Mouse (Mus musculus): ENCODE data around the gene Zc3h12a. TPM values are rescaled to one million over a fixed set of nuclear protein-coding genes. Genes with fewer than 3 reads are reported as not detected.

The Zc3h12a gene
- polyA plus RNA-seq, 1 experiment, result 5.9 TPM

- no peak overlapping the region for H3ac ChIP-seq (ENCODE audit: control insufficient read depth, insufficient read length)
- no peaks in the 10 kb centered on the region for H3K36me3 ChIP-seq (ENCODE audit: control insufficient read depth, insufficient read depth)
- no peaks in the 10 kb centered on the region for H3K27me3 ChIP-seq (ENCODE audit: control insufficient read depth, insufficient read depth, insufficient read length)
- TF ChIP-seq CEBPB (IDR thresholded peaks at IDR 0.05; ENCODE audit: insufficient read depth, poor library complexity, severe bottlenecking), result no peak
- no peak for TF ChIP-seq E2F4 (IDR thresholded peaks at IDR 0.05; ENCODE audit: insufficient read depth)
- no peak overlapping the region for H3K4me3 ChIP-seq
- H3K4me2 ChIP-seq (ENCODE audit: low read depth), result no peak overlapping the region
- no peaks in the 10 kb centered on the region for H3K79me2 ChIP-seq (ENCODE audit: control insufficient read depth, insufficient read depth)
These were observed 35.1 kb upstream of the Zc3h12a start for GRCm38 (mm10) chr4:125162701-125163100.

- TF ChIP-seq TCF3 (IDR thresholded peaks at IDR 0.05; ENCODE audit: insufficient read length, low read depth) (no peak), TCF12 (IDR thresholded peaks at IDR 0.05; ENCODE audit: insufficient read depth, poor library complexity, severe bottlenecking) (no peak), USF1 (IDR thresholded peaks at IDR 0.05; ENCODE audit: low read depth) (no peak), MYOG (IDR thresholded peaks at IDR 0.05; ENCODE audit: control insufficient read depth in 1 of 3, insufficient read depth in 1 of 3, insufficient read length in 2 of 3, low read depth in 2 of 3) (no peak), MAX (IDR thresholded peaks at IDR 0.05; ENCODE audit: low read depth) (no peak), POLR2AphosphoS2 (IDR thresholded peaks at IDR 0.05; ENCODE audit: insufficient read length, low read depth) (no peak), POLR2A (IDR thresholded peaks at IDR 0.05; ENCODE audit: insufficient read length, low read depth) (no peak), MYOD1 (IDR thresholded peaks at IDR 0.05; ENCODE audit: control insufficient read depth in 1 of 3, insufficient read length in 2 of 3, low read depth in 2 of 3) (no peak), SRF (IDR thresholded peaks at IDR 0.05; ENCODE audit: control insufficient read depth, insufficient read length, low read depth) (no peak), CEBPB (IDR thresholded peaks at IDR 0.05; ENCODE audit: insufficient read depth, poor library complexity, severe bottlenecking) (no peak), REST (IDR thresholded peaks at IDR 0.05; ENCODE audit: insufficient read depth, insufficient read length) (no peak), E2F4 (IDR thresholded peaks at IDR 0.05; ENCODE audit: insufficient read depth) (no peak)
- H3K79me2 ChIP-seq (ENCODE audit: control insufficient read depth, insufficient read depth), result no peaks in the 10 kb centered on the region
These were observed 33.8 kb upstream of the Zc3h12a start for GRCm38 (mm10) chr4:125161392-125161791.

GRCm38 (mm10) chr4:125160951-125161331 is 33.3 kb upstream of the Zc3h12a start:
- H3K4me2 ChIP-seq (ENCODE audit: low read depth), result no peak overlapping the region
- no peak overlapping the region for H3ac ChIP-seq (ENCODE audit: control insufficient read depth, insufficient read length)
- H3K27me3 ChIP-seq (ENCODE audit: control insufficient read depth, insufficient read depth, insufficient read length), result no peaks in the 10 kb centered on the region
- TF ChIP-seq SRF (IDR thresholded peaks at IDR 0.05; ENCODE audit: control insufficient read depth, insufficient read length, low read depth), result no peak
- no peak for TF ChIP-seq CEBPB (IDR thresholded peaks at IDR 0.05; ENCODE audit: insufficient read depth, poor library complexity, severe bottlenecking)
- no peak for TF ChIP-seq MYOD1 (IDR thresholded peaks at IDR 0.05; ENCODE audit: control insufficient read depth in 1 of 3, insufficient read length in 2 of 3, low read depth in 2 of 3)
- TF ChIP-seq TCF12 (IDR thresholded peaks at IDR 0.05; ENCODE audit: insufficient read depth, poor library complexity, severe bottlenecking), result no peak
- no peak for TF ChIP-seq POLR2AphosphoS2 (IDR thresholded peaks at IDR 0.05; ENCODE audit: insufficient read length, low read depth)
- TF ChIP-seq MYOG (IDR thresholded peaks at IDR 0.05; ENCODE audit: control insufficient read depth in 1 of 3, insufficient read depth in 1 of 3, insufficient read length in 2 of 3, low read depth in 2 of 3), result no peak
- TF ChIP-seq USF1 (IDR thresholded peaks at IDR 0.05; ENCODE audit: low read depth), result no peak
- no peaks in the 10 kb centered on the region for H3K79me2 ChIP-seq (ENCODE audit: control insufficient read depth, insufficient read depth)
- no peak overlapping the region for H3K4me3 ChIP-seq
- H3K36me3 ChIP-seq (ENCODE audit: control insufficient read depth, insufficient read depth), result no peaks in the 10 kb centered on the region

More at GRCm38 (mm10) chr4:125161392-125161791, 33.8 kb upstream of the Zc3h12a start:
- no peak overlapping the region for H3K4me2 ChIP-seq (ENCODE audit: low read depth)
- no peaks in the 10 kb centered on the region for H3K36me3 ChIP-seq (ENCODE audit: control insufficient read depth, insufficient read depth)
- H3ac ChIP-seq (ENCODE audit: control insufficient read depth, insufficient read length), result no peak overlapping the region
- H3K4me3 ChIP-seq, result no peak overlapping the region
- H3K27me3 ChIP-seq (ENCODE audit: control insufficient read depth, insufficient read depth, insufficient read length), result no peaks in the 10 kb centered on the region

GRCm38 (mm10) chr4:125160320-125160950 is 32.8 kb upstream of the Zc3h12a start:
- Histone ChIP-seq H3K79me2 (ENCODE audit: control insufficient read depth, insufficient read depth) (no peaks in the 10 kb centered on the region), H3K4me2 (ENCODE audit: low read depth) (peak overlapping the region; percentile 25), H3K36me3 (ENCODE audit: control insufficient read depth, insufficient read depth) (no peaks in the 10 kb centered on the region), H3K4me3 (no peak overlapping the region), H3ac (ENCODE audit: control insufficient read depth, insufficient read length) (no peak overlapping the region), H3K27me3 (ENCODE audit: control insufficient read depth, insufficient read depth, insufficient read length) (no peaks in the 10 kb centered on the region)
- TF ChIP-seq MYOD1 (IDR thresholded peaks at IDR 0.05; ENCODE audit: control insufficient read depth in 1 of 3, insufficient read length in 2 of 3, low read depth in 2 of 3) (peak in 2 of 3 experiments; percentile 6 to 55), MAX (IDR thresholded peaks at IDR 0.05; ENCODE audit: low read depth) (no peak), MYOG (IDR thresholded peaks at IDR 0.05; ENCODE audit: control insufficient read depth in 1 of 3, insufficient read depth in 1 of 3, insufficient read length in 2 of 3, low read depth in 2 of 3) (peak in 2 of 3 experiments; percentile 49 to 64), SRF (IDR thresholded peaks at IDR 0.05; ENCODE audit: control insufficient read depth, insufficient read length, low read depth) (no peak), E2F4 (IDR thresholded peaks at IDR 0.05; ENCODE audit: insufficient read depth) (no peak), REST (IDR thresholded peaks at IDR 0.05; ENCODE audit: insufficient read depth, insufficient read length) (no peak)

- TF ChIP-seq TCF12 (IDR thresholded peaks at IDR 0.05; ENCODE audit: insufficient read depth, poor library complexity, severe bottlenecking), result no peak
- no peak for TF ChIP-seq SRF (IDR thresholded peaks at IDR 0.05; ENCODE audit: control insufficient read depth, insufficient read length, low read depth)
- no peak for TF ChIP-seq TCF3 (IDR thresholded peaks at IDR 0.05; ENCODE audit: insufficient read length, low read depth)
- no peak for TF ChIP-seq E2F4 (IDR thresholded peaks at IDR 0.05; ENCODE audit: insufficient read depth)
- peak in 2 of 3 experiments; percentile 83 to 87 for TF ChIP-seq MYOD1 (IDR thresholded peaks at IDR 0.05; ENCODE audit: control insufficient read depth in 1 of 3, insufficient read length in 2 of 3, low read depth in 2 of 3)
- TF ChIP-seq USF1 (IDR thresholded peaks at IDR 0.05; ENCODE audit: low read depth), result no peak
- peak in 2 of 3 experiments; percentile 61 to 83 for TF ChIP-seq MYOG (IDR thresholded peaks at IDR 0.05; ENCODE audit: control insufficient read depth in 1 of 3, insufficient read depth in 1 of 3, insufficient read length in 2 of 3, low read depth in 2 of 3)
- no peaks in the 10 kb centered on the region for H3K79me2 ChIP-seq (ENCODE audit: control insufficient read depth, insufficient read depth)
- no peaks in the 10 kb centered on the region for H3K27me3 ChIP-seq (ENCODE audit: control insufficient read depth, insufficient read depth, insufficient read length)
- H3ac ChIP-seq (ENCODE audit: control insufficient read depth, insufficient read length), result no peak overlapping the region
- H3K4me2 ChIP-seq (ENCODE audit: low read depth), result no peak overlapping the region
- H3K36me3 ChIP-seq (ENCODE audit: control insufficient read depth, insufficient read depth), result no peaks in the 10 kb centered on the region
- H3K4me3 ChIP-seq, result no peak overlapping the region
These were observed 31.1 kb upstream of the Zc3h12a start for GRCm38 (mm10) chr4:125158581-125159317.
